Mouse (Mus musculus) ES-Bruce4 (cell line): ENCODE measurements around the gene Lrch1.

Experiments used
- CTCF ChIP-seq: IDR thresholded peaks from one replicate; pipeline ENCODE4 v1.8.1; 2011; ENCODE audit warnings: low read depth, low read length
- POLR2A ChIP-seq: IDR thresholded peaks from one replicate; pipeline ENCODE4 v1.8.1; 2011; ENCODE audit warnings: low read length; ENCODE audit not compliant: insufficient read depth

DNA sequence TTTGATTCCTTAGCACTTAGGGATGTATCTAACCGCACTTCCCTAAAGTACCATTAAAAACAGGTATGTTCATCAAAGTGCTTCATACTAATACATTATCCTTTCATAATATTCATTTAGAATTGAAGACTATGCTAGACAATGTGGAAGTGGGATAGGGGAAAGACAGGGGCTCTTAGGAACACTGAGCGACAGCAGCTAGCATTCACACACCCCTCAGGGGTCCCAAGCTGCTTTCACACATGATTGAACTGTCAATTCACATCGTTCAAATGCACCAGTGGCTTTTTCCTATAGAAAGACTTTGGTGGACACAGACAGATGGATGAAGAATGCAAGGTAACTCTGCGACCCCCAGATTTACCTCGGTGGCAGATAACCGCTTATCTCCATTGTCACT lies 131.0 kb downstream of the Lrch1 start:
- TF ChIP-seq CTCF: no peak
- no peak for TF ChIP-seq POLR2A
